Mouse (Mus musculus): Measurements from ENCODE around the gene Akap6. TPM values are rescaled to one million over a fixed set of nuclear protein-coding genes. Genes with fewer than 3 reads are reported as not detected.
"Not testable (repeated sequence)": the region's sequence is repeated elsewhere in the genome, so short reads cannot be mapped to it uniquely, and the experiment has no call there.

Akap6 gene
- polyA plus RNA-seq, 1 experiment from 2014 or later = 10.8 TPM

GRCm38 (mm10) chr12:52704081-52704480 lies 4.9 kb downstream of the Akap6 start:
- WGBS = 57% methylated on average over 4 of the region's 4 CpGs

GRCm38 (mm10) chr12:52704810-52705209 lies 5.6 kb downstream of the Akap6 start:
- H3K36me3 ChIP-seq (ENCODE audit: control insufficient read depth, insufficient read depth) = no peaks in the 10 kb centered on the region
- no peak overlapping the region for H3K4me2 ChIP-seq (ENCODE audit: low read depth, low read length)
- no peak overlapping the region for H3K4me3 ChIP-seq (ENCODE audit: low read length)
- WGBS = 75% methylated on average over 3 of the region's 3 CpGs
- H3K27me3 ChIP-seq (ENCODE audit: control insufficient read depth, insufficient read depth, low read length) = no peaks in the 10 kb centered on the region
- H3K27ac ChIP-seq (ENCODE audit: low read length) = no peak overlapping the region
- H3K9me3 ChIP-seq (replicated peaks; ENCODE audit: control insufficient read depth, low read length) = no peaks in the 10 kb centered on the region
- peaks cover 8% of the 10 kb centered on the region; the same call in 1 of the 2 replicates for H3K4me1 ChIP-seq (ENCODE audit: control insufficient read depth, insufficient read depth, low read length)
- H3K9ac ChIP-seq (ENCODE audit: low read length) = no peak overlapping the region
- no peak for ATAC-seq (replicated peaks; ENCODE audit: extremely low read depth, insufficient read depth, low FRiP score)

More at GRCm38 (mm10) chr12:52704081-52704480, 4.9 kb downstream of the Akap6 start:
- no peak for ATAC-seq (replicated peaks; ENCODE audit: extremely low read depth, insufficient read depth, low FRiP score)
- Histone ChIP-seq H3K9me3 (replicated peaks; ENCODE audit: control insufficient read depth, low read length) (no peaks in the 10 kb centered on the region), H3K4me2 (ENCODE audit: low read depth, low read length) (no peak overlapping the region), H3K36me3 (ENCODE audit: control insufficient read depth, insufficient read depth) (no peaks in the 10 kb centered on the region), H3K4me1 (ENCODE audit: control insufficient read depth, insufficient read depth, low read length) (peaks cover 8% of the 10 kb centered on the region; the same call in 1 of the 2 replicates), H3K27ac (ENCODE audit: low read length) (no peak overlapping the region), H3K27me3 (ENCODE audit: control insufficient read depth, insufficient read depth, low read length) (no peaks in the 10 kb centered on the region), H3K4me3 (ENCODE audit: low read length) (no peak overlapping the region), H3K9ac (ENCODE audit: low read length) (no peak overlapping the region)

- no peak overlapping the region for H3K9ac ChIP-seq (ENCODE audit: low read length)
- WGBS = 84% methylated on average over 3 of the region's 3 CpGs
- ATAC-seq (replicated peaks; ENCODE audit: extremely low read depth, insufficient read depth, low FRiP score) = no peak
- H3K27ac ChIP-seq (ENCODE audit: low read length) = no peak overlapping the region
- H3K27me3 ChIP-seq (ENCODE audit: control insufficient read depth, insufficient read depth, low read length) = no peaks in the 10 kb centered on the region
- no peaks in the 10 kb centered on the region for H3K36me3 ChIP-seq (ENCODE audit: control insufficient read depth, insufficient read depth)
- H3K4me2 ChIP-seq (ENCODE audit: low read depth, low read length) = no peak overlapping the region
- H3K9me3 ChIP-seq (replicated peaks; ENCODE audit: control insufficient read depth, low read length) = no peaks in the 10 kb centered on the region
- H3K4me1 ChIP-seq (ENCODE audit: control insufficient read depth, insufficient read depth, low read length) = no peaks in the 10 kb centered on the region
- H3K4me3 ChIP-seq (ENCODE audit: low read length) = no peak overlapping the region
Measured at GRCm38 (mm10) chr12:52711382-52711781, 12.2 kb downstream of the Akap6 start.

- Histone ChIP-seq H3K9me3 (replicated peaks; ENCODE audit: control insufficient read depth, low read length) (no peaks in the 10 kb centered on the region), H3K27ac (ENCODE audit: low read length) (no peak overlapping the region), H3K4me2 (ENCODE audit: low read depth, low read length) (no peak overlapping the region), H3K36me3 (ENCODE audit: control insufficient read depth, insufficient read depth) (no peaks in the 10 kb centered on the region), H3K4me3 (ENCODE audit: low read length) (no peak overlapping the region), H3K27me3 (ENCODE audit: control insufficient read depth, insufficient read depth, low read length) (no peaks in the 10 kb centered on the region), H3K4me1 (ENCODE audit: control insufficient read depth, insufficient read depth, low read length) (no peaks in the 10 kb centered on the region), H3K9ac (ENCODE audit: low read length) (no peak overlapping the region)
- no peak for ATAC-seq (replicated peaks; ENCODE audit: extremely low read depth, insufficient read depth, low FRiP score)
- WGBS = 53% methylated on average over 7 of the region's 7 CpGs
Measured at GRCm38 (mm10) chr12:52711857-52712640, 12.9 kb downstream of the Akap6 start.

GRCm38 (mm10) chr12:52718392-52718791 lies 19.2 kb downstream of the Akap6 start:
- no peak overlapping the region for H3K9ac ChIP-seq (ENCODE audit: low read length)
- 40% methylated on average over 6 of the region's 6 CpGs for WGBS
- H3K4me2 ChIP-seq (ENCODE audit: low read depth, low read length) = no peak overlapping the region
- no peaks in the 10 kb centered on the region for H3K9me3 ChIP-seq (replicated peaks; ENCODE audit: control insufficient read depth, low read length)
- no peak overlapping the region for H3K27ac ChIP-seq (ENCODE audit: low read length)
- H3K4me3 ChIP-seq (ENCODE audit: low read length) = no peak overlapping the region
- no peaks in the 10 kb centered on the region for H3K27me3 ChIP-seq (ENCODE audit: control insufficient read depth, insufficient read depth, low read length)
- no peak for ATAC-seq (replicated peaks; ENCODE audit: extremely low read depth, insufficient read depth, low FRiP score)
- no peaks in the 10 kb centered on the region for H3K4me1 ChIP-seq (ENCODE audit: control insufficient read depth, insufficient read depth, low read length)
- no peaks in the 10 kb centered on the region for H3K36me3 ChIP-seq (ENCODE audit: control insufficient read depth, insufficient read depth)

GRCm38 (mm10) chr12:52719232-52719631 lies 20.0 kb downstream of the Akap6 start:
- 90% methylated on average over 9 of the region's 9 CpGs for WGBS
- Histone ChIP-seq H3K27me3 (ENCODE audit: control insufficient read depth, insufficient read depth, low read length) (no peaks in the 10 kb centered on the region), H3K36me3 (ENCODE audit: control insufficient read depth, insufficient read depth) (no peaks in the 10 kb centered on the region), H3K4me1 (ENCODE audit: control insufficient read depth, insufficient read depth, low read length) (no peaks in the 10 kb centered on the region), H3K27ac (ENCODE audit: low read length) (no peak overlapping the region), H3K9me3 (replicated peaks; ENCODE audit: control insufficient read depth, low read length) (no peaks in the 10 kb centered on the region), H3K4me3 (ENCODE audit: low read length) (no peak overlapping the region), H3K4me2 (ENCODE audit: low read depth, low read length) (no peak overlapping the region), H3K9ac (ENCODE audit: low read length) (no peak overlapping the region)
- no peak for ATAC-seq (replicated peaks; ENCODE audit: extremely low read depth, insufficient read depth, low FRiP score)

- no peaks in the 10 kb centered on the region for H3K27me3 ChIP-seq (ENCODE audit: control insufficient read depth, insufficient read depth, low read length)
- H3K4me1 ChIP-seq (ENCODE audit: control insufficient read depth, insufficient read depth, low read length) = no peaks in the 10 kb centered on the region
- H3K4me2 ChIP-seq (ENCODE audit: low read depth, low read length) = no peak overlapping the region
- H3K27ac ChIP-seq (ENCODE audit: low read length) = no peak overlapping the region
- ATAC-seq (replicated peaks; ENCODE audit: extremely low read depth, insufficient read depth, low FRiP score) = no peak
- WGBS = 78% methylated on average over 5 of the region's 5 CpGs
- H3K9ac ChIP-seq (ENCODE audit: low read length) = no peak overlapping the region
- no peaks in the 10 kb centered on the region for H3K36me3 ChIP-seq (ENCODE audit: control insufficient read depth, insufficient read depth)
- H3K4me3 ChIP-seq (ENCODE audit: low read length) = no peak overlapping the region
- no peaks in the 10 kb centered on the region for H3K9me3 ChIP-seq (replicated peaks; ENCODE audit: control insufficient read depth, low read length)
Measured at GRCm38 (mm10) chr12:52719681-52720080, 20.5 kb downstream of the Akap6 start.

- not testable (repeated sequence) for H3K27me3 ChIP-seq (ENCODE audit: control insufficient read depth, insufficient read depth, low read length); H3K36me3 ChIP-seq (ENCODE audit: control insufficient read depth, insufficient read depth); ATAC-seq (replicated peaks; ENCODE audit: extremely low read depth, insufficient read depth, low FRiP score); H3K4me2 ChIP-seq (ENCODE audit: low read depth, low read length); H3K9ac ChIP-seq (ENCODE audit: low read length); H3K4me3 ChIP-seq (ENCODE audit: low read length); H3K27ac ChIP-seq (ENCODE audit: low read length); H3K4me1 ChIP-seq (ENCODE audit: control insufficient read depth, insufficient read depth, low read length); H3K9me3 ChIP-seq (replicated peaks; ENCODE audit: control insufficient read depth, low read length)
- 73% methylated on average over 3 of the region's 3 CpGs for WGBS
Measured at GRCm38 (mm10) chr12:52724039-52724615, 24.9 kb downstream of the Akap6 start.

- H3K4me3 ChIP-seq (ENCODE audit: low read length) = no peak overlapping the region
- H3K9ac ChIP-seq (ENCODE audit: low read length) = no peak overlapping the region
- ATAC-seq (replicated peaks; ENCODE audit: extremely low read depth, insufficient read depth, low FRiP score) = no peak
- no peak overlapping the region for H3K27ac ChIP-seq (ENCODE audit: low read length)
- H3K4me1 ChIP-seq (ENCODE audit: control insufficient read depth, insufficient read depth, low read length) = no peaks in the 10 kb centered on the region
- no peaks in the 10 kb centered on the region for H3K36me3 ChIP-seq (ENCODE audit: control insufficient read depth, insufficient read depth)
- H3K9me3 ChIP-seq (replicated peaks; ENCODE audit: control insufficient read depth, low read length) = no peaks in the 10 kb centered on the region
- H3K4me2 ChIP-seq (ENCODE audit: low read depth, low read length) = no peak overlapping the region
- 58% methylated on average over 10 of the region's 10 CpGs for WGBS
- H3K27me3 ChIP-seq (ENCODE audit: control insufficient read depth, insufficient read depth, low read length) = no peaks in the 10 kb centered on the region
Measured at GRCm38 (mm10) chr12:52726434-52727231, 27.4 kb downstream of the Akap6 start.
